Mouse (Mus musculus) cortical plate, adult 2 months (tissue): ENCODE measurements at regions not wholly inside any gene's neighbourhood (a gene's known extent, or its start where the extent isn't known, plus 50 kb on each side); places are given as distances from the start of the nearest gene placed in this dataset.

Experiments used
- H3K27ac ChIP-seq: fragments of 200-500 bp; 2 replicates; pipeline ENCODE4 v1.5.1; 2012; ENCODE audit warnings: low read length, control low read depth, inconsistent platforms; ENCODE audit not compliant: insufficient read depth
- H3K4me1 ChIP-seq: fragments of 200-500 bp; 2 replicates; pipeline ENCODE4 v1.6.1; 2011; ENCODE audit warnings: low read length; ENCODE audit not compliant: control insufficient read depth, insufficient read depth
- H3K4me3 ChIP-seq: fragments of 200-500 bp; 2 replicates; pipeline ENCODE4 v1.5.1; 2011; ENCODE audit warnings: mild to moderate bottlenecking, low read length, control low read depth; ENCODE audit not compliant: insufficient read depth
- CTCF ChIP-seq: fragments of 200-500 bp; IDR thresholded peaks from 2 replicates; pipeline ENCODE4 v1.5.1; 2011; ENCODE audit warnings: mild to moderate bottlenecking, control low read depth, low read length; ENCODE audit not compliant: insufficient read depth; ENCODE audit errors: extremely low read depth
- POLR2A ChIP-seq: fragments of 200-500 bp; IDR thresholded peaks from 2 replicates; pipeline ENCODE4 v1.6.1; 2011; ENCODE audit warnings: mild to moderate bottlenecking, low read length, control low read depth; ENCODE audit not compliant: insufficient read depth; ENCODE audit errors: extremely low read depth

- Histone ChIP-seq H3K27ac (no peak overlapping the region), H3K4me3 (no peak overlapping the region), H3K4me1 (peaks cover 2% of the 10 kb centered on the region; the same call in 1 of the 2 replicates)
- TF ChIP-seq CTCF (no peak), POLR2A (no peak)
Observed at GRCm38 (mm10) chr6:98521526-98521925, 179.0 kb upstream of the Gm765 start.

GRCm38 (mm10) chr6:98514826-98515225 lies 172.3 kb upstream of the Gm765 start:
- H3K4me1 ChIP-seq = peaks cover 5% of the 10 kb centered on the region
- H3K27ac ChIP-seq = no peak overlapping the region
- TF ChIP-seq CTCF = no peak
- TF ChIP-seq POLR2A = no peak
- H3K4me3 ChIP-seq = no peak overlapping the region

GRCm38 (mm10) chr6:98514376-98514775 lies 171.8 kb upstream of the Gm765 start:
- H3K4me3 ChIP-seq = no peak overlapping the region
- TF ChIP-seq CTCF (no peak), POLR2A (no peak)
- no peak overlapping the region for H3K27ac ChIP-seq
- peaks cover 5% of the 10 kb centered on the region for H3K4me1 ChIP-seq

- Histone ChIP-seq H3K4me3 (no peak overlapping the region), H3K4me1 (peaks cover 5% of the 10 kb centered on the region), H3K27ac (no peak overlapping the region)
- TF ChIP-seq POLR2A (no peak), CTCF (no peak)
Observed at GRCm38 (mm10) chr6:98513217-98513616, 170.7 kb upstream of the Gm765 start.

GRCm38 (mm10) chr6:98502726-98503125 lies 160.2 kb upstream of the Gm765 start:
- no peak overlapping the region for H3K4me3 ChIP-seq
- no peaks in the 10 kb centered on the region for H3K4me1 ChIP-seq
- TF ChIP-seq CTCF (no peak), POLR2A (no peak)
- no peak overlapping the region for H3K27ac ChIP-seq

GRCm38 (mm10) chr6:98499721-98500120 lies 157.2 kb upstream of the Gm765 start:
- Histone ChIP-seq H3K4me1 (no peaks in the 10 kb centered on the region), H3K4me3 (no peak overlapping the region), H3K27ac (no peak overlapping the region)
- TF ChIP-seq CTCF (no peak), POLR2A (no peak)

- Histone ChIP-seq H3K27ac (no peak overlapping the region), H3K4me1 (no peaks in the 10 kb centered on the region), H3K4me3 (no peak overlapping the region)
- TF ChIP-seq CTCF (no peak), POLR2A (no peak)
Observed at GRCm38 (mm10) chr6:98486626-98487025, 144.1 kb upstream of the Gm765 start.

GRCm38 (mm10) chr6:98483319-98484123 lies 141.0 kb upstream of the Gm765 start:
- no peaks in the 10 kb centered on the region for H3K4me1 ChIP-seq
- TF ChIP-seq POLR2A (no peak), CTCF (no peak)
- H3K27ac ChIP-seq = no peak overlapping the region
- H3K4me3 ChIP-seq = no peak overlapping the region

- no peak for TF ChIP-seq CTCF
- TF ChIP-seq POLR2A = no peak
- Histone ChIP-seq H3K4me1 (no peaks in the 10 kb centered on the region), H3K27ac (no peak overlapping the region), H3K4me3 (no peak overlapping the region)
Observed at GRCm38 (mm10) chr6:98482319-98482718, 139.8 kb upstream of the Gm765 start.

- no peaks in the 10 kb centered on the region for H3K4me1 ChIP-seq
- no peak overlapping the region for H3K27ac ChIP-seq
- H3K4me3 ChIP-seq = no peak overlapping the region
- no peak for TF ChIP-seq POLR2A
- TF ChIP-seq CTCF = no peak
Observed at GRCm38 (mm10) chr6:98467563-98467962, 125.0 kb upstream of the Gm765 start.
